Mouse (Mus musculus) midbrain, embryonic 16.5 days (tissue): Measurements from ENCODE around the gene Kcnq4. TPM values are rescaled to one million over a fixed set of nuclear protein-coding genes. Genes with fewer than 3 reads are reported as not detected.

Experiments used
- ATAC-seq: fragments of 200-750 bp; cut with Nextera tagmentation; 2 replicates; pipeline ENCODE4 v1.8.0; 2017; ENCODE audit warnings: moderate TSS enrichment
- H3K27ac ChIP-seq: fragments of 300-500 bp; sonication (generic); 2 replicates; pipeline ENCODE4 v1.5.1; 2014; ENCODE audit warnings: mild to moderate bottlenecking, low read length, mixed read lengths
- H3K27me3 ChIP-seq: fragments of 300-500 bp; sonication (generic); 2 replicates; pipeline ENCODE4 v1.6.1; 2014; ENCODE audit warnings: low read depth, low read length, mixed read lengths; ENCODE audit not compliant: control insufficient read depth, insufficient read depth
- H3K36me3 ChIP-seq: fragments of 300-500 bp; sonication (generic); 2 replicates; pipeline ENCODE4 v1.6.1; 2014; ENCODE audit warnings: mild to moderate bottlenecking, low read length, moderate library complexity, mixed read lengths; ENCODE audit not compliant: control insufficient read depth, insufficient read depth
- H3K4me1 ChIP-seq: fragments of 300-500 bp; sonication (generic); 2 replicates; pipeline ENCODE4 v1.6.1; 2014; ENCODE audit warnings: mild to moderate bottlenecking, low read length, mixed read lengths; ENCODE audit not compliant: control insufficient read depth, insufficient read depth
- H3K4me2 ChIP-seq: fragments of 300-500 bp; sonication (generic); 2 replicates; pipeline ENCODE4 v1.6.1; 2014; ENCODE audit warnings: mild to moderate bottlenecking, low read length, mixed read lengths
- H3K4me3 ChIP-seq: fragments of 300-500 bp; sonication (generic); 2 replicates; pipeline ENCODE4 v1.5.1; 2014; ENCODE audit warnings: low read depth, mild to moderate bottlenecking, low read length, moderate library complexity, mixed read lengths
- H3K9ac ChIP-seq: fragments of 300-500 bp; sonication (generic); 2 replicates; pipeline ENCODE4 v1.6.1; 2014; ENCODE audit warnings: low read depth, low read length, mixed read lengths
- H3K9me3 ChIP-seq: fragments of 300-500 bp; sonication (generic); replicated peaks from 2 replicates; pipeline ENCODE4 v1.6.1; 2014; ENCODE audit warnings: mild to moderate bottlenecking, low read length, mixed read lengths; ENCODE audit not compliant: control insufficient read depth, poor library complexity, severe bottlenecking
- WGBS: fragments of 180-500 bp; shearing (Covaris S2); extraction: QIAGEN DNeasy Blood & Tissue Kit; methylation state at CpG from one replicate; pipeline ENCODE4 v1.1.7; 2014; 5-methylcytosine and 5-hydroxymethylcytosine counted together
- polyA plus RNA-seq: library from polyadenylated mRNA; unstranded; fragments of >200 nt; fragmentation: Nextera tagmentation; extraction: Ambion mirVana; gene quantifications from 2 replicates; pipeline ENCODE4 v1.2.1, GENCODE M21; 2015

The Kcnq4 gene
- polyA plus RNA-seq, 1 experiment from 2014 or later: 5.8 TPM

- H3K4me1 ChIP-seq: peaks cover 8% of the 10 kb centered on the region
- H3K36me3 ChIP-seq: no peaks in the 10 kb centered on the region
- no peak overlapping the region for H3K4me3 ChIP-seq
- no peak for ATAC-seq
- WGBS: 24% methylated on average over 12 of the region's 12 CpGs
- H3K27ac ChIP-seq: no peak overlapping the region
- no peaks in the 10 kb centered on the region for H3K9me3 ChIP-seq
- no peak overlapping the region for H3K4me2 ChIP-seq
- peaks cover 9% of the 10 kb centered on the region; the same call in 1 of the 2 replicates for H3K27me3 ChIP-seq
- H3K9ac ChIP-seq: no peak overlapping the region
Measured at GRCm38 (mm10) chr4:120671046-120671445, 77.4 kb downstream of the Kcnq4 start.

GRCm38 (mm10) chr4:120669585-120669984 lies 78.8 kb downstream of the Kcnq4 start:
- Histone ChIP-seq H3K9me3 (no peaks in the 10 kb centered on the region), H3K4me2 (no peak overlapping the region), H3K9ac (no peak overlapping the region), H3K4me3 (no peak overlapping the region), H3K27me3 (peaks cover 9% of the 10 kb centered on the region; the same call in 1 of the 2 replicates), H3K4me1 (peaks cover 8% of the 10 kb centered on the region), H3K36me3 (no peaks in the 10 kb centered on the region), H3K27ac (no peak overlapping the region)
- ATAC-seq: no peak
- 74% methylated on average over 5 of the region's 5 CpGs for WGBS

- no peak overlapping the region for H3K4me3 ChIP-seq
- no peak overlapping the region for H3K9ac ChIP-seq
- H3K36me3 ChIP-seq: no peaks in the 10 kb centered on the region
- no peak for ATAC-seq
- H3K27ac ChIP-seq: no peak overlapping the region
- peaks cover 9% of the 10 kb centered on the region; the same call in 1 of the 2 replicates for H3K27me3 ChIP-seq
- WGBS: 95% methylated on average over 4 of the region's 4 CpGs
- no peak overlapping the region for H3K4me2 ChIP-seq
- no peaks in the 10 kb centered on the region for H3K9me3 ChIP-seq
- H3K4me1 ChIP-seq: peaks cover 8% of the 10 kb centered on the region
Measured at GRCm38 (mm10) chr4:120668551-120668950, 79.9 kb downstream of the Kcnq4 start.

- Histone ChIP-seq H3K9me3 (no peaks in the 10 kb centered on the region), H3K9ac (peak overlapping the region; percentile 63), H3K27me3 (peaks cover 9% of the 10 kb centered on the region; the same call in 1 of the 2 replicates), H3K36me3 (no peaks in the 10 kb centered on the region), H3K4me3 (peak overlapping the region; percentile 58), H3K4me1 (peaks cover 8% of the 10 kb centered on the region), H3K27ac (no peak overlapping the region), H3K4me2 (peak overlapping the region; percentile 95)
- 14% methylated on average over 10 of the region's 10 CpGs for WGBS
- ATAC-seq: no peak
Measured at GRCm38 (mm10) chr4:120667555-120667954, 80.9 kb downstream of the Kcnq4 start.

GRCm38 (mm10) chr4:120667045-120667501 lies 81.3 kb downstream of the Kcnq4 start:
- Histone ChIP-seq H3K4me1 (peaks cover 8% of the 10 kb centered on the region), H3K4me3 (peak overlapping the region; percentile 58), H3K9ac (peak overlapping the region; percentile 63), H3K27ac (no peak overlapping the region), H3K27me3 (peaks cover 9% of the 10 kb centered on the region; the same call in 1 of the 2 replicates), H3K4me2 (peak overlapping the region; percentile 95), H3K9me3 (no peaks in the 10 kb centered on the region), H3K36me3 (no peaks in the 10 kb centered on the region)
- WGBS: under 1% methylated on average over 47 of the region's 50 CpGs
- ATAC-seq: peak; percentile 63

GRCm38 (mm10) chr4:120666358-120667024 lies 81.9 kb downstream of the Kcnq4 start, which contains the start of gene Cited4:
Cited4 (plus strand) TSS chr4:120666572.
- Histone ChIP-seq H3K9me3 (no peaks in the 10 kb centered on the region), H3K27ac (no peak within 1 kb of the TSS), H3K4me3 (peak within 1 kb of the TSS; percentile 58), H3K36me3 (no peaks in the 10 kb centered on the region), H3K9ac (peak within 1 kb of the TSS; percentile 63), H3K4me1 (peaks cover 8% of the 10 kb centered on the region), H3K4me2 (peak within 1 kb of the TSS; percentile 95), H3K27me3 (peaks cover 9% of the 10 kb centered on the region; the same call in 1 of the 2 replicates)
- WGBS: under 1% methylated on average over 43 of the region's 50 CpGs
- ATAC-seq: peak; percentile 89

- H3K27ac ChIP-seq: no peak overlapping the region
- 58% methylated on average over 7 of the region's 7 CpGs for WGBS
- H3K4me3 ChIP-seq: no peak overlapping the region
- H3K36me3 ChIP-seq: no peaks in the 10 kb centered on the region
- H3K9me3 ChIP-seq: no peaks in the 10 kb centered on the region
- no peak overlapping the region for H3K4me2 ChIP-seq
- H3K4me1 ChIP-seq: peaks cover 8% of the 10 kb centered on the region
- no peak overlapping the region for H3K9ac ChIP-seq
- peaks cover 9% of the 10 kb centered on the region; the same call in 1 of the 2 replicates for H3K27me3 ChIP-seq
- no peak for ATAC-seq
Measured at GRCm38 (mm10) chr4:120665782-120666181, 82.6 kb downstream of the Kcnq4 start.

GRCm38 (mm10) chr4:120665144-120665700 lies 83.2 kb downstream of the Kcnq4 start:
- no peak overlapping the region for H3K27ac ChIP-seq
- no peaks in the 10 kb centered on the region for H3K36me3 ChIP-seq
- no peak for ATAC-seq
- no peak overlapping the region for H3K4me2 ChIP-seq
- H3K9me3 ChIP-seq: no peaks in the 10 kb centered on the region
- H3K27me3 ChIP-seq: peaks cover 9% of the 10 kb centered on the region; the same call in 1 of the 2 replicates
- 36% methylated on average over 4 of the region's 4 CpGs for WGBS
- peaks cover 8% of the 10 kb centered on the region for H3K4me1 ChIP-seq
- no peak overlapping the region for H3K4me3 ChIP-seq
- no peak overlapping the region for H3K9ac ChIP-seq

- H3K9me3 ChIP-seq: no peaks in the 10 kb centered on the region
- H3K27me3 ChIP-seq: peaks cover 9% of the 10 kb centered on the region; the same call in 1 of the 2 replicates
- H3K4me1 ChIP-seq: peaks cover 8% of the 10 kb centered on the region
- H3K27ac ChIP-seq: no peak overlapping the region
- ATAC-seq: no peak
- H3K36me3 ChIP-seq: no peaks in the 10 kb centered on the region
- 80% methylated on average over 2 of the region's 2 CpGs for WGBS
- no peak overlapping the region for H3K9ac ChIP-seq
- no peak overlapping the region for H3K4me3 ChIP-seq
- H3K4me2 ChIP-seq: no peak overlapping the region
Measured at GRCm38 (mm10) chr4:120664601-120665000, 83.8 kb downstream of the Kcnq4 start.
